Mouse (Mus musculus): Measurements from ENCODE around the gene Gm17018. TPM values are rescaled to one million over a fixed set of nuclear protein-coding genes. Genes with fewer than 3 reads are reported as not detected.
A peak's percentile ranks its signal among the peaks of the same experiment; 100 is the strongest.

Gene Gm17018
- total RNA-seq (2014; rRNA removed), result 20.7 and 26.4 TPM in 2 replicates
- 61.4 and 69.6 TPM in 2 replicates for polyA plus RNA-seq (2015; fragmentation: Nextera tagmentation; extraction: Ambion mirVana)

DNA sequence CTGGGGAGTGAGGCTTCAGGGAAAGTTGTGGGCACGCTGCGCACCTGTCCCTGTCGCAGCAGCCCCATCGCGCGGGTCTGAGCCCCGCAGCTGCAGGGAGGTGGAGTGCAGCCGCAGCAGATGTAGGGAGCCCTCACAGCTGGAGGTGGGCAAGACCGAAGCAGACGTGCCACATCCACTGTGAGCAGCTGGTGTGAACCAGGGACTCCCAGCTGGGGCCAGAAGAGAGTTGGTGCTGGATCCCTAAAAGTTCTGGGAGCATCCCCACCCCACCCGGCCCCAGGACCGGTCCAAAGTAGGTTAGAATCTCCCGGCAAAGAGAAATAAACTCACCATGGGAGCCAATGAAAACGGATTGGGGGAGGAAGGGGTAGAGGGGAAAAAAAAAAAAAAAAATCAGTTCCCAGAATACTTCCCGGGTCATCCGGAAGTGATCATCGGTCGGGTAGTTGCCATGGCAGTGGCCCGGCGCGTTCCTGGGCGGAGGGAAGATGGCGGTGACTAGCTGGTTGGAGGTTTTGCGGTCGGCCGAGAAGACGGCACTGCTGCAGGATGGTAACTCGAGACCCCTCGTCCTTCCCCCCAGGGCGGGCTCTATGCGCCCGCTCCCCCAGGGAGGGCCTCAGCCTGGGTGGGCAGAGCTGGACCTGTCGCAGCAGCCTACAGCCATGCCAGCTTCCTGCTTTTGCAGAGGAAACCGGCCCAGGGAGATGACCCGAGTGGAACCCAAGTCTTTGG, at the start of gene Gm17018, which contains the start of gene Poll:
Gm17018 (plus strand) TSS at position 463 of the 738 bp plus-strand sequence.
Poll (minus strand) TSS at position 379 of the 738 bp plus-strand sequence.
- Histone ChIP-seq H3K4me1 (ENCODE audit: insufficient read depth) (peaks cover 4% of the 10 kb centered on the region; the same call in 1 of the 2 replicates), H3K4me3 (ENCODE audit: low read depth, low read length) (peak within 1 kb of the TSS; percentile 66), H3K36me3 (ENCODE audit: insufficient read depth) (no peaks in the 10 kb centered on the region), H3K27ac (ENCODE audit: low read depth, low read length) (peak within 1 kb of the TSS; percentile 59), H3K9ac (peak within 1 kb of the TSS; percentile 57), H3K4me2 (ENCODE audit: low read depth) (peak within 1 kb of the TSS; percentile 99), H3K9me3 (ENCODE audit: low read length) (no peaks in the 10 kb centered on the region), H3K27me3 (ENCODE audit: insufficient read depth, low read length) (no peaks in the 10 kb centered on the region)
- ATAC-seq (peak; percentile 97), DNase-seq (peak; percentile 89)
- no peak for TF ChIP-seq CTCF (IDR thresholded peaks at IDR 0.05; ENCODE audit: low read depth)
- WGBS, result under 1% methylated on average over 35 of the region's 35 CpGs

DNA sequence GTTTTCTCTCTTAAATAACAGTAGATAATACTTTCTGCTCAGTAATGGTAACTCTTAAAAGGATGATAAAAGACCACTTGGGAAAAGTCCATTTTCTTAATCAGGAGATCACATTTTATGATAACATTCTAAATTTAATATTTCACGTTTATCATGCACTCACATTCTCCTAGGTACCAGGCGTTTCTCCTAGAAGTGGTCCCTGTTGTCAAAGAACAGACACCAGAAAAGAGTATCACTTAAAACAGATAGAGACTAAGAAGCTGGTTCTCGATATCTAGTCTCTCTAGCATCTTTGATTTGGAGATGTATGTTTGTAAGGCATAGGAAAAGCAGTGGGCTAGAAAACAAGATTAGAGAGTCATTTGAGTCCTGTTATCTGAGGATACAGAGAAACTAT, 49.7 kb upstream of the Gm17018 start:
- H3K27ac ChIP-seq (ENCODE audit: low read depth, low read length), result no peak overlapping the region
- ATAC-seq, result no peak
- WGBS, result 80% methylated on average over 3 of the region's 3 CpGs

DNA sequence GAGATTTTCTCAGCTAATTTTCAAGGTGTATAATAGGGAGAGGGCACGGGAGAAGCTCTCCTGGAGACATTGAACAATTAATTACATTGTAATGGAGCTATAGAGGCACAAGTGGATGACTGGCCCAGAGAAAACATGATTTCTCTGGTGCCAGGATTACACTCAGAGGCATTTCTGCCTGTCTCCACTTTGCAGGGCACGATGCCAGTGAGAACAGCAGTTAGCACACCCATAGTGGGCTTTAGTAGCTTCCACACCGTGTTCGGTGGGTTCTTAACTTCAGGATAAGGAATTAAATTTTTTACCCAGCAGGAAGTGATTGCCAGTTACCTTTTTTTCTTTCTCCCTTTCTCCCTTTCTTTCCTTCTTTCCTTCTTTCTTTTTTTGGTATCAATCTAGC, 49.0 kb upstream of the Gm17018 start:
- Histone ChIP-seq H3K4me2 (ENCODE audit: low read depth) (no peak overlapping the region), H3K36me3 (ENCODE audit: insufficient read depth) (peaks cover 31% of the 10 kb centered on the region), H3K9me3 (ENCODE audit: low read length) (no peaks in the 10 kb centered on the region), H3K4me1 (ENCODE audit: insufficient read depth) (no peaks in the 10 kb centered on the region), H3K27me3 (ENCODE audit: insufficient read depth, low read length) (no peaks in the 10 kb centered on the region), H3K27ac (ENCODE audit: low read depth, low read length) (no peak overlapping the region), H3K9ac (no peak overlapping the region), H3K4me3 (ENCODE audit: low read depth, low read length) (no peak overlapping the region)
- ATAC-seq, result no peak
- TF ChIP-seq CTCF (IDR thresholded peaks at IDR 0.05; ENCODE audit: low read depth), result no peak
- 42% methylated on average over 4 of the region's 4 CpGs for WGBS
- DNase-seq, result peak; percentile 45

More for the DNA sequence above, 49.7 kb upstream of the Gm17018 start:
- no peak overlapping the region for H3K4me2 ChIP-seq (ENCODE audit: low read depth)
- H3K27me3 ChIP-seq (ENCODE audit: insufficient read depth, low read length), result no peaks in the 10 kb centered on the region
- H3K9ac ChIP-seq, result no peak overlapping the region
- no peak for TF ChIP-seq CTCF (IDR thresholded peaks at IDR 0.05; ENCODE audit: low read depth)
- no peaks in the 10 kb centered on the region for H3K4me1 ChIP-seq (ENCODE audit: insufficient read depth)
- no peaks in the 10 kb centered on the region for H3K9me3 ChIP-seq (ENCODE audit: low read length)
- no peak for DNase-seq
- H3K36me3 ChIP-seq (ENCODE audit: insufficient read depth), result peaks cover 24% of the 10 kb centered on the region
- no peak overlapping the region for H3K4me3 ChIP-seq (ENCODE audit: low read depth, low read length)

DNA sequence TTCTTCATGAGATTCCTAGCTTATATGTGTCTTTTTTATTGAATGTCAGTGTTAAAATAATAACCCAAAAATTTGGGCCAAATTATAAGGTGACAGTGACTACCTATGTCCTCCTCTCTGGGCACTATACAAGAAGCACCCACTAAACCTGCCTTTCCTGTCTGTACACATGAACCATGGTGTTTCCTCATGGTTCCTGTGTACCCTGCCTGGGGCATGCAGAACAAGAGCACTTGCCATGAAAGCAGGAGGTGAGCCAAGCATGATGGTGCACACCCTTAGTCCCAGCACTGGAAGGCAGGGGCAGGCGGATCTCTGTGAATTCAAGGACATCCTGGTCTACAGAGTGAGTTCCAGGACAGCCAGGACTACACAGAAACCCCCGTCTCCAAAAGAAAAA, 45.1 kb upstream of the Gm17018 start:
- H3K27me3 ChIP-seq (ENCODE audit: insufficient read depth, low read length), result no peaks in the 10 kb centered on the region
- H3K4me1 ChIP-seq (ENCODE audit: insufficient read depth), result no peaks in the 10 kb centered on the region
- WGBS, result 93% methylated on average over 2 of the region's 2 CpGs
- peaks cover 62% of the 10 kb centered on the region for H3K36me3 ChIP-seq (ENCODE audit: insufficient read depth)
- no peak overlapping the region for H3K4me2 ChIP-seq (ENCODE audit: low read depth)
- TF ChIP-seq CTCF (IDR thresholded peaks at IDR 0.05; ENCODE audit: low read depth), result no peak
- ATAC-seq (no peak), DNase-seq (no peak)
- H3K27ac ChIP-seq (ENCODE audit: low read depth, low read length), result no peak overlapping the region
- no peaks in the 10 kb centered on the region for H3K9me3 ChIP-seq (ENCODE audit: low read length)
- H3K4me3 ChIP-seq (ENCODE audit: low read depth, low read length), result no peak overlapping the region
- no peak overlapping the region for H3K9ac ChIP-seq

DNA sequence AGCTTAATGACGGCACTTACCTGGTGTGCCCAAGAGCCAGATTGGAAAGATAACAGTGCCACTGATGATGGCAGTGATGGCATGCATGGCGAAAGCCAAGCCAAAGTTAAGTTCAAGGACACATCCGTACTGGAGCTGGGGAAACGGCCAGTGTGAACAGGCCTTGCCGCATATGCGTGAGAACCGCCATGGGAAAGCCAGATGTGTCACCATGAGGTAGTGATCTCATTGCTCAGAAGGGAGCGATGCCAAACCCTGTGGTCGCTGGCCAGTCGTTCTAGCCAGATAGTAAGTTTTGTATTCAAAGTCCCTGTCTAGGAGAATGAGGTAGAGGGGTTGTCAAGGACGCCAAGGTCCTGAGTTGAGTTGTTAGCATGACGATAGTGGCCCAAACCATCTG, 44.2 kb upstream of the Gm17018 start:
- Histone ChIP-seq H3K9ac (no peak overlapping the region), H3K4me3 (ENCODE audit: low read depth, low read length) (no peak overlapping the region), H3K4me1 (ENCODE audit: insufficient read depth) (no peaks in the 10 kb centered on the region), H3K36me3 (ENCODE audit: insufficient read depth) (peaks cover 67% of the 10 kb centered on the region), H3K27me3 (ENCODE audit: insufficient read depth, low read length) (no peaks in the 10 kb centered on the region), H3K27ac (ENCODE audit: low read depth, low read length) (no peak overlapping the region), H3K9me3 (ENCODE audit: low read length) (no peaks in the 10 kb centered on the region), H3K4me2 (ENCODE audit: low read depth) (no peak overlapping the region)
- 93% methylated on average over 12 of the region's 12 CpGs for WGBS
- DNase-seq, result no peak
- TF ChIP-seq CTCF (IDR thresholded peaks at IDR 0.05; ENCODE audit: low read depth), result no peak
- no peak for ATAC-seq

DNA sequence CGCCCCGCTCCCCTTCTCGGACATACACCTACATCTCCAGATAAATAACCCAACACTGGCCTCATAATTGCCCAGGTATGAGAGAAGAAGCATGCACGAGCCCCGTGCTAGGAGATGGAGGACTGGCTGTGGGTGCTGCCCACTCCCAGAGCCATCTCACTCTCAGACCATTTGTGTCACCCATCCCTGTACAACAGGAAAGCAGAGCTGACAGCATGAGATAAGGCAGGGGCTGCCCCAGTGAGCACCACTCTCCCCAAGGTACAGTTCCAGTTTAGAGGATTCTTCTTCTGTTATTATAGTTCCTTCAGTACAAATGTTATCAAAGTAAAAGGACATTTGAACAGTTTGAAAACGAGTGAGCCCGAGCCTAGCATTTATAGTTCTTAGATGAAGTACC, 33.0 kb upstream of the Gm17018 start:
- DNase-seq (no peak), ATAC-seq (no peak)
- H3K27ac ChIP-seq (ENCODE audit: low read depth, low read length), result no peak overlapping the region
- no peaks in the 10 kb centered on the region for H3K27me3 ChIP-seq (ENCODE audit: insufficient read depth, low read length)
- no peak overlapping the region for H3K4me3 ChIP-seq (ENCODE audit: low read depth, low read length)
- peaks cover 58% of the 10 kb centered on the region for H3K36me3 ChIP-seq (ENCODE audit: insufficient read depth)
- no peak for TF ChIP-seq CTCF (IDR thresholded peaks at IDR 0.05; ENCODE audit: low read depth)
- H3K9me3 ChIP-seq (ENCODE audit: low read length), result no peaks in the 10 kb centered on the region
- H3K9ac ChIP-seq, result no peak overlapping the region
- WGBS, result 92% methylated on average over 7 of the region's 7 CpGs
- H3K4me1 ChIP-seq (ENCODE audit: insufficient read depth), result no peaks in the 10 kb centered on the region
- H3K4me2 ChIP-seq (ENCODE audit: low read depth), result no peak overlapping the region

DNA sequence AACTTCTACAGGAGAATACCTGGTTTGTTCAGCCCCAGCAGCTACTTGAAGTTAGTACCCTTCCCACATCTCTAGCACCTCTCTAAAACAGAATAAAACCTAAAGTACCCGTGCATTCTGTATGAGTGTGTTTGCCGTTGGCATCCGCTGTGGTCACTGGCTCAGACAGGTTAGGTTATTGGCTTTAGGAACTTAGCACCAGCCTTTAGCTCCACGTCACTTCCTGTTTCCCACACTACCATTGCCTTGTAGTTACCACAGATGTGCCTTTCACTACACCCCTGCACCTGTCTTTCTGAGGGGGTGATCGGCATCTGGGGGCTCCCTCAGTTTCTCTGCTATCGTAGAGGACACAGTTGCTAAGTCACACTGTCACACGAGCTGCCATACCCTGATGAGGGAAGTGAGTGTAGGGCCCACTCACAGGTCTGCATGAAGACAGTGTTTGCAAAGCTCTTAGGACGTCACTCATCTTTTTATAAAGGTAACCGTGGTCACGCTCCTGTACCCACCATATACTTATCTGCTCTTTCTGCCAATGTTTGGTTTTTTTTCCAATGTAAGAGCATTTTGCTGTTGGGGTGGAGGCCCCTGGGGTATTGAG, 32.4 kb upstream of the Gm17018 start:
- no peak overlapping the region for H3K4me3 ChIP-seq (ENCODE audit: low read depth, low read length)
- H3K9me3 ChIP-seq (ENCODE audit: low read length), result no peaks in the 10 kb centered on the region
- ATAC-seq (no peak), DNase-seq (no peak)
- WGBS, result 97% methylated on average over 10 of the region's 10 CpGs
- H3K27me3 ChIP-seq (ENCODE audit: insufficient read depth, low read length), result no peaks in the 10 kb centered on the region
- no peak overlapping the region for H3K9ac ChIP-seq
- H3K4me2 ChIP-seq (ENCODE audit: low read depth), result no peak overlapping the region
- no peak overlapping the region for H3K27ac ChIP-seq (ENCODE audit: low read depth, low read length)
- H3K36me3 ChIP-seq (ENCODE audit: insufficient read depth), result peaks cover 52% of the 10 kb centered on the region
- TF ChIP-seq CTCF (IDR thresholded peaks at IDR 0.05; ENCODE audit: low read depth), result no peak
- no peaks in the 10 kb centered on the region for H3K4me1 ChIP-seq (ENCODE audit: insufficient read depth)

All from forebrain, postnatal 0 days (tissue).